Mouse (Mus musculus) frontal cortex, postnatal 10 days (tissue): Measurements from ENCODE around the gene Frmd4a.

Source experiments
- DNase-seq, 2 experiments: peaks; one replicate each; pipeline ENCODE4 v3.0.0; 2022; ENCODE audit warnings: low spot score in 2 of 2, mixed read lengths in 1 of 2

Gene Frmd4a

GRCm38 (mm10) chr2:4391091-4391490, 373.6 kb downstream of the Frmd4a start:
- DNase-seq = no peak

- no peak for DNase-seq
These were observed 374.2 kb downstream of the Frmd4a start for GRCm38 (mm10) chr2:4391678-4392085.

DNA sequence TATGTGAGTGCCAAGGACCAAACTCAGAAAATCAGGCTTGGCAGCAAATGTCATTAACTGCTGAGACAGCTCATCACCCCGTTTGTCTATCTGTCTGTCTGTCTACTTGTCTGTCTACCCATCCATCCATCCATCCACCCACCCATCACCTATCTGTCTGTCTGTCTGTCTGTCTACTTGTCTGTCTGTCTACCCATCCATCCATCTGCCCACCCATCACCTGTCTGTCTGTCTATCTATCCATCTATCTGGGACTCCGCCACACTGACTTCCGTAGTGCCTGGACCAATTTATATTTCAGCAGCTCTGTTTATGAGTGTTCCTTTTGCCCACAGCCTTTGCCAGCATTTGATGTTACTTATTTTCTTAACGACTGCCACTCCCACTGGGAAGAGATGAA, 375.5 kb downstream of the Frmd4a start:
- no peak for DNase-seq

- no peak for DNase-seq
These were observed 377.1 kb downstream of the Frmd4a start for GRCm38 (mm10) chr2:4394641-4395040.

- no peak for DNase-seq
These were observed 382.2 kb downstream of the Frmd4a start for GRCm38 (mm10) chr2:4399721-4400120.

GRCm38 (mm10) chr2:4400771-4401596, 383.5 kb downstream of the Frmd4a start:
- DNase-seq = peak in 1 of 2 experiments; percentile 63

DNA sequence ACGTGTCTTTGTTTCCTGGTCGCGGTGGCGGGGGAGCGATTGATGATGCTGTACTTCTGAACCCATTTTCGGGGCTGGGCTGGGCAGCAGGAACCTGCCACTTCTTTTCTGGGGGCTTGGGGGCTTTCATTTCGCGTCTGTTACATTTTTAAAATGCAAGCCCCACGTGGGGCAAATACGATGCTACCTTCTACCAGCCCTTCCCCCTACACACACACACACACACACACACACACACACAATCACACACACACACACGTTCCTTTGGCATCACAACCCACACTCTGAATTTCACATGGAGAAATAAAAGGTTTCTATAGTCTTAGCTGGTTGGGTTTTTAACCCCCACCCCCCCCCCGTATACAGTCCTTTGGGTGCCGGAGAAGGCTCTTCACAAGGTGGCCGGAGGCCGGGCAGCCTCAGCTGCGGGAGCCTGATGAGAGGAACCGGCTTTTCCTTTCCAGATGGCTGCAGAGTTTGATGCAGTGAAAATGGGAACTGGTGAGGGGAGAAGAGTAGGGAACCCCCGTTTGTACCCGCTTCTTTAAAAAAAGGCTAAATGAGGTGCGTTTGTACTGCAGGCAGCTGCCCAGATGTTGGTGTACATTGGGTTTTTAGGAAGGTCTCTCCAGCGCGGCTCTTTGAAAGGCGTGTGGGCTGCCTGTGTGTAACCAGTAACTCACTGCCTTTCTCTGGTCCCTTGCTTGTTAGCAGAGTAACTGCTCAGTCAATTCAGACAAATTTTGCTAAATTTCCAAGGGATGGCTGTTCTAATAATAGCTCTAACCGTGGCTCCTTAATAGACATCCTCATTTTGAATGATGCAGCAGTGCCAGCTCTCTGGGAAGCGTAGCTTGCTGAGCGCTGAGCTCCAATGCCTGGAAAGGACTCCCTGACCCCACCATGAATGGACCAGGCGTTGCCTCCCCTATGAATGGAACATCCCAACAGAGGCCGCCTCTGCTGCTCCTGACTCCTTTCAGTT, 384.4 kb downstream of the Frmd4a start:
- peak; percentile 46 to 53 for DNase-seq

GRCm38 (mm10) chr2:4406977-4407376, 389.5 kb downstream of the Frmd4a start:
- no peak for DNase-seq

DNA sequence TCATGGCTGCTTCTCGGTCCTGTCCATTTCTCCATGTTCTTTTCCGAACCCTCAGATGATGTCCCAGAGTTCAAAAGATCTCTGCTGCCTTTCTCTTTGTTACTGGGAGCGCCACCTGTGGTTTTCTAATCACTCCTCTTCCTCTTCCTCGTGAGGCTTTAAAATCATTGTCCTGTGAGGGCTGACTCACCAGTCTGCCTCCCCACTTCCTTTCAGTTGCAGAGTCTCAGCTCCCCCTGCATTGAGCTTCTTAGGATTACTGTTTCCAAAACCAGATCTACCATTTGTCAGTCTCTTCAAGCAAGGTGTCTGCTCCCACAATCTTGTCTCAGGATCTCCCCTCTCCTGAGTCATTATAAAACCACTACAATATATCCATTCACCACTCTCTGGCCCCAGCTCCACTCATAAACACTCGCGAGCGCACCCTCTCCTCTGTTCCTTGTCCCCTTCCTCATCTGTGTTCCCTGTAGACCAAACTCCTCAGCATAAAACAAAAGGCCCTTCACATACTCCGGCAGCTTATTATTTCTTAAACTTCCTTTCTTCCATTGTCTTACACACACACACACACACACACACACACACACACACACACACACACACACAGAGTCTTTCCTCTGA, 392.4 kb downstream of the Frmd4a start:
- no peak for DNase-seq

DNA sequence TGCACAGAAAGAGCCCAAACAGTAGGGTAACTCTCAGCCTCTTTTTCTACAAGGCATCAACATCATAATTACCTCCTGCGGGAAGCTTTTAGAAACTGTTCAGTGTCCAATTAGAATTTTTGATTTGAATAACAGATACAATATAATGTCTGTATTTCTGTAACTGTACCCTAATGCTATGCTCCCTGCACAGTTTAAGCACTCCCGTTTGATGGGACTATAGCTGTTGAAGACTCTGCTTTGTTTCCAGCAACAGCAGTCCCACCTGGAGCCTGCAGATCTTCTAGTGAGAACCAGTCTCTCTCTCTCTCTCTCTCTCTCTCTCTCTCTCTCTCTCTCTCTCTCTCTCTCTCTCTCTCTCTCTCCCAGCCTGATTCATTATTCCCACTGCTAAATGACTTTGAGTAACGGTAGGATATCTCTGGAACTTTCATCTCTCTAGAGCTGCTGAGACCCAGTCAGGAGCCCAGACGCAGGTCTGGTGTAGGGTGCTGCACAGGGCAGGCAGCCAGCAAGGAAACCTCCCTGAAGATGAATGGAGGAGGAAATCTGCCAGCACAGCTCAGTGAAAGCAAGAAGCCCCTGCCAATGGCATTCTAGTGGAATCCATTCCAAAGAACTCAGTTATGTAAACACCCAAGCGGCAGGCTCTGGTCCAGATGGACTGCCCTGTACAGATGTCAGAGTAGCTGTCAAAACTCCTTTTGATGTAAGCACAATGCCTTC, 395.5 kb downstream of the Frmd4a start:
- no peak for DNase-seq

DNA sequence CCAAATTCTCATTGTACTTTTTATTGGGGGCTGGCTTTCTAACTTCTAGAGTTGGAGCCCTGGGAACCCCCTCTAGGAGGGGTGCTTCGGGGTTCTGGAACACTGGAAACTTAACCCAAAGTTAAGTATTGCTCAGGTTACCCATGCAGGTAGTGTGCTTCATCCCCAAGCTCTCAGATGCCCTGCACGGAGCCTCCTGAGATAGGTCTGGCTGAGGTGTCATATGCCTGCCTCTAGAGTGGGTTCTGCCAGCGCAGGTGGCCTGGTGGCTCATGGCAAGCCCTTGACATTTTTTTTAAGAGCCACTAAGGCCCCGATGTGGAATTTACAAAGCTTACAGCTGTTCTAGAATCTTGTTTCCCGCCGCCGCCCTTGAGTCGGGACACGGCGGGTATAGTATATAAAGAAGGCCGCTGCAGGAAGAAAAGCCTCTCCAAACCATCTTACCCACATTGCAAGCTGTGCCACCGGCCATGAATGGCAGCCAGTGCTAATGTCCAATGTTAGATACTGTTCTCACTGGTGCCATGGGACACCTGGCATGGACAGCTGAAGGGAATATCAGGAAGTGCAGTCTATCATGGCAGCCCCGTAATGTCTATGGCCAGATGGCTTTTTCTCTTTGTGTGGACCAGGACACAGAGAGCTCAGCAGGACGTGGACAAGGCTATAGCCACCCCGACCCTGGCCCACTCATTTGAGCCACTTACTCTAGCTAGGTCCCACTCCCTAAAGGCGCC, 396.2 kb downstream of the Frmd4a start:
- no peak for DNase-seq

DNA sequence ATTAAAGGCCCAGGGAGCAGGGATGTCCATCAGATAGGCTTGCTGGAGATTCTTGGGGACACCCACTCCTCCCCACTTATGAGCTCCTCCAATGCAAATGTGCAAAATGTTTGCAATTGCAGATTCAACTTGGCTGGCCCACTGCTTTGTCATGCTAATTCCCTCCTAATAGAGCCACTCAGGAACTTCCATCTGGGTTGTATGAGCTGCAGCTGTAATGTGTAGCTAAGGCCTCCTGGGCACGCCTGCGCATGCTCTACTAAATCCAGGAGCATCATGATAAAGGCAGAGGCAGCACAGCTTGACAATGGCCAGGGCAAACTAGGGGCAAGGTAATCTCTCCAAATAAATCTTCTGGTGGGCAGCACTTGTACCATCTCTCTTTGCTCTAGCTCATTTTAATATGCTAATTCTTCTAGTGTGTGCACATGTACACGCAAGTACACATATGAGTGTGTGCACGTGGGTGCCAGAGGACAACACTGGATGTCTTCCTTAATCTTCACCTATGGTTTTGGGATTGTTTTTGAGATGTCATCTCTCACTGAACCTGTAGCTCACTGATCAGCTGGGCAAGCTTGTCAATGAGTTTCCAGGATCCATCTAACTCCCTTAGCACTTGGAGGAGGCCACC, 403.3 kb downstream of the Frmd4a start:
- DNase-seq = no peak

DNA sequence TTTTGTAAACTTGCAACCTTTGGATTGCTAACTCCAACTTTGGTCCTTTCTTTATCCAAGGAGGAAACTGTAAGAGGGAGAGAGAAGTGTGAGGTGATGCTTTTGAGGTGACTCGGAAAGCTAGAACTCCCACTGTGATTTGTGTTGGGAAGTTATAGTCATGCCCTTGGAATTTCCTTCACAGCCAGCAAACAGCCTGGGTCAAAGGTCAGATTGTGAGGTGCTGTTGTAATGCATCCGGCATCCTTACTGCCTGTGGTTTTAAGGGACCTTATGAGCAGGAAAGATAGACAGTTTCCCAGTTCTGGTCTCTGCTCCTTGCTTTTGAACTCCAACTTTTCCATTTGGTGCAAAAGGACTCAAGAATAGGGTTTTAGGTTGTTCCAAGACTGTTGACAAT, 404.2 kb downstream of the Frmd4a start:
- no peak for DNase-seq

- DNase-seq = no peak
These were observed 406.4 kb downstream of the Frmd4a start for GRCm38 (mm10) chr2:4423896-4424295.

DNA sequence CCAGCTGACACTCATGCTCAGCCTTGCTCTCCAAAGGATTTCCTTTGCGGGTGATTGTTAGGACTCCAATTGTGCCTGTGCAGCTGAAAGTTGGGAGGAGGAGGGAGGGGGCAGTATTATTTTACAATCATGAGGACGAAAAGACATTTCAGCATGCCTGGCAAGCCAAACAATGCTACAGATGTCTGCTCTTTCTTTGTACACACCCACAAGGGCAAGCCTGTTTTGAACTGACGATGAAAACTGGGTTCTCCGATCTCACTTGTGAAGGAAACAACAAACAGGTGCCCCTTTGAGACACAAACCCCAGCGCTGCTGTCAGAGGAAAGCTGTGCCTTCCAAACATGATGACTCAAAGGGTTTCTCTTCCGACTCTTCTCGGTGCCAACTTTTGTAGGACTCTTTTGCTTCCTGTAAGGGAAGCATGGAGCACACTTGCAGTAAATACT, 410.9 kb downstream of the Frmd4a start:
- no peak for DNase-seq

DNA sequence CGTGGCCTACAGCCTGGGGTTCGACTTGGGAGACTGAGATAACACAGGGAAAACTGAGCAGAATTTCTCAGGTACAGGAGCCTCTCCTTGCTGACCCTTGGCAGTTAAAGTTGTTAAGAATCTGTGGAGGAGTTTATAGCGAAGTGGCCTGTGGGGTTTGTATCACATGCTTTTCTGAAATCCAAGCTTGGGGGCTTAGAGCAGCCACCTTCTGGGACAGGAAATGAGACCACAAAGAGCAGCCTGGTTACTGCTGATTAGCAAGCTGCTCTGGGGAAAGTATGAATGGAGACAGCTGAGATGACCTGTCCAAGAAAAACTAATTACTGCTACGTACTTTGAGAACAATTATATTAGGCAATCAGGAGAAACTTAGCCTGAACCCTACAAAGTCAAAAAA, 415.6 kb downstream of the Frmd4a start:
- no peak for DNase-seq

- DNase-seq = no peak
These were observed 417.5 kb downstream of the Frmd4a start for GRCm38 (mm10) chr2:4435051-4435450.

- DNase-seq = no peak
These were observed 419.1 kb downstream of the Frmd4a start for GRCm38 (mm10) chr2:4436361-4437231.

DNA sequence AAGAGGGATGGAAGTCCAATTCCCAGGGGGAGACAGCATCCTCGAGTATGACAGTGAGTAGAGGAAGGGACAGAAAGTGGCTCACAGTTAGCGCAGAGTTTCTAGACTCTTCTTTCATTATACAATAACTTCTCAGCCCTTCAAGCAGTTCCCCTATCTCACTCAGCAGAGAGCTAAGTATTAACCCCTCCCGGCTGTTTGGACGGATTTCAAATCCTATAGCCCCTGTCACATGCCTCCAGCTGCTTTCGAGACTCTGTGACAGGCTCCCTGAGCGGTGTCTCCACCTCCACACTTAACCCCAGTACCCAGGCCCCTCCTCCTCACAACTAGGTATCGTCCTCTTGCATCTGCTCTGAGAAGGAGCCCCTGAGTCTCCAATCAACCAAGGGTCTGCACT, 421.2 kb downstream of the Frmd4a start:
- no peak for DNase-seq
